Mouse (Mus musculus) forebrain, embryonic 12.5 days (tissue): Measurements from ENCODE around the gene Muc3a. TPM values are rescaled to one million over a fixed set of nuclear protein-coding genes. Genes with fewer than 3 reads are reported as not detected.

Experiments used
- ATAC-seq: fragments of 200-750 bp; cut with Nextera tagmentation; 2 replicates; pipeline ENCODE4 v1.8.0; 2017; ENCODE audit warnings: moderate TSS enrichment; ENCODE audit not compliant: low FRiP score
- H3K27ac ChIP-seq: fragments of 300-500 bp; sonication (generic); 2 replicates; pipeline ENCODE4 v1.5.1; 2016; ENCODE audit warnings: mild to moderate bottlenecking
- H3K27me3 ChIP-seq: fragments of 300-500 bp; sonication (generic); 2 replicates; pipeline ENCODE4 v1.6.1; 2016; ENCODE audit warnings: mild to moderate bottlenecking
- H3K36me3 ChIP-seq: fragments of 300-500 bp; sonication (generic); replicated peaks from 2 replicates; pipeline ENCODE4 v1.6.1; 2016; ENCODE audit warnings: mild to moderate bottlenecking
- H3K4me1 ChIP-seq: fragments of 300-500 bp; sonication (generic); 2 replicates; pipeline ENCODE4 v1.6.1; 2016
- H3K4me2 ChIP-seq: fragments of 300-500 bp; sonication (generic); 2 replicates; pipeline ENCODE4 v1.6.1; 2016; ENCODE audit warnings: mild to moderate bottlenecking, moderate library complexity
- H3K4me3 ChIP-seq: fragments of 300-500 bp; sonication (generic); replicated peaks from 2 replicates; pipeline ENCODE4 v1.5.1; 2016; ENCODE audit warnings: mild to moderate bottlenecking
- H3K9ac ChIP-seq: fragments of 300-500 bp; sonication (generic); 2 replicates; pipeline ENCODE4 v1.6.1; 2016; ENCODE audit warnings: mild to moderate bottlenecking
- H3K9me3 ChIP-seq: fragments of 300-500 bp; sonication (generic); 2 replicates; pipeline ENCODE4 v1.6.1; 2016
- WGBS: fragments of 180-500 bp; shearing (Covaris S2); methylation state at CpG from one replicate; pipeline ENCODE4 v1.1.7; 2016; 5-methylcytosine and 5-hydroxymethylcytosine counted together
- polyA plus RNA-seq: library from polyadenylated mRNA; unstranded; fragments of >200 nt; fragmentation: Nextera tagmentation; extraction: Ambion mirVana; gene quantifications from 2 replicates; pipeline ENCODE4 v1.2.1, GENCODE M21; 2016

The Muc3a gene
- polyA plus RNA-seq, 1 experiment from 2014 or later = not detected

GRCm38 (mm10) chr5:137170836-137171380 is 41.3 kb downstream of the Muc3a start:
- Histone ChIP-seq H3K36me3 (no peaks in the 10 kb centered on the region), H3K9ac (no peak overlapping the region), H3K4me3 (no peak overlapping the region), H3K9me3 (no peaks in the 10 kb centered on the region), H3K4me2 (no peak overlapping the region), H3K27ac (no peak overlapping the region), H3K4me1 (no peaks in the 10 kb centered on the region), H3K27me3 (no peaks in the 10 kb centered on the region)
- no peak for ATAC-seq
- 80% methylated on average over 9 of the region's 9 CpGs for WGBS

GRCm38 (mm10) chr5:137167539-137167938 is 44.6 kb downstream of the Muc3a start:
- Histone ChIP-seq H3K36me3 (no peaks in the 10 kb centered on the region), H3K9ac (no peak overlapping the region), H3K27me3 (no peaks in the 10 kb centered on the region), H3K9me3 (no peaks in the 10 kb centered on the region), H3K4me3 (no peak overlapping the region), H3K4me1 (no peaks in the 10 kb centered on the region), H3K27ac (no peak overlapping the region), H3K4me2 (no peak overlapping the region)
- WGBS = 85% methylated on average over 6 of the region's 6 CpGs
- no peak for ATAC-seq

- ATAC-seq = no peak
- Histone ChIP-seq H3K27me3 (no peaks in the 10 kb centered on the region), H3K27ac (no peak overlapping the region), H3K4me1 (no peaks in the 10 kb centered on the region), H3K36me3 (no peaks in the 10 kb centered on the region), H3K9me3 (no peaks in the 10 kb centered on the region), H3K9ac (no peak overlapping the region), H3K4me3 (no peak overlapping the region), H3K4me2 (no peak overlapping the region)
- WGBS = 90% methylated on average over 8 of the region's 9 CpGs
These were observed 46.2 kb downstream of the Muc3a start for GRCm38 (mm10) chr5:137166012-137166411.

GRCm38 (mm10) chr5:137161853-137162252 is 50.3 kb downstream of the Muc3a start:
- Histone ChIP-seq H3K9me3 (peaks cover 10% of the 10 kb centered on the region; the same call in 1 of the 2 replicates), H3K4me3 (no peak overlapping the region), H3K36me3 (no peaks in the 10 kb centered on the region), H3K4me1 (no peaks in the 10 kb centered on the region), H3K27me3 (no peaks in the 10 kb centered on the region), H3K4me2 (no peak overlapping the region), H3K9ac (no peak overlapping the region), H3K27ac (no peak overlapping the region)
- WGBS = 69% methylated on average over 4 of the region's 4 CpGs
- no peak for ATAC-seq

GRCm38 (mm10) chr5:137159461-137159860 is 52.7 kb downstream of the Muc3a start:
- H3K4me2 ChIP-seq = no peak overlapping the region
- H3K4me1 ChIP-seq = no peaks in the 10 kb centered on the region
- H3K9me3 ChIP-seq = peaks cover 23% of the 10 kb centered on the region; the same call in 1 of the 2 replicates
- H3K27ac ChIP-seq = no peak overlapping the region
- no peak overlapping the region for H3K4me3 ChIP-seq
- H3K9ac ChIP-seq = no peak overlapping the region
- no peaks in the 10 kb centered on the region for H3K27me3 ChIP-seq
- no peak for ATAC-seq
- WGBS = 27% methylated on average over 11 of the region's 11 CpGs
- H3K36me3 ChIP-seq = no peaks in the 10 kb centered on the region

Other genes starting within 250 kb of the Muc3a start
- gene Cldn15, start 245.8 kb downstream of the Muc3a start, polyA plus RNA-seq = 0.27 and 0.50 TPM in 2 replicates
- 34.5 and 36.4 TPM in 2 replicates for gene Plod3, start 225.4 kb downstream of the Muc3a start, polyA plus RNA-seq
- 97.9 and 102 TPM in 2 replicates for gene Znhit1, start 224.4 kb downstream of the Muc3a start, polyA plus RNA-seq
- 0.68 and 0.92 TPM in 2 replicates for gene Vgf, start 186.0 kb downstream of the Muc3a start, polyA plus RNA-seq
- 209 and 221 TPM in 2 replicates for gene Ap1s1, start 166.3 kb downstream of the Muc3a start, polyA plus RNA-seq
- gene Serpine1, start 140.1 kb downstream of the Muc3a start, polyA plus RNA-seq = 0.11 and 0.35 TPM in 2 replicates
- gene Trim56, start 96.2 kb downstream of the Muc3a start, polyA plus RNA-seq = 5.6 and 6.8 TPM in 2 replicates
- not detected in 2 replicates for gene Muc3, start 63.1 kb downstream of the Muc3a start, polyA plus RNA-seq
- 3.1 and 3.6 TPM in 2 replicates for gene Ache, start 75.1 kb upstream of the Muc3a start, polyA plus RNA-seq
- 6.0 and 7.2 TPM in 2 replicates for gene Ufsp1, start 82.2 kb upstream of the Muc3a start, polyA plus RNA-seq
- gene Srrt, start 95.3 kb upstream of the Muc3a start, polyA plus RNA-seq = 184 and 198 TPM in 2 replicates
- 41.3 and 43.9 TPM in 2 replicates for gene Trip6, start 102.0 kb upstream of the Muc3a start, polyA plus RNA-seq
- 17.3 and 17.4 TPM in 2 replicates for gene Slc12a9, start 121.2 kb upstream of the Muc3a start, polyA plus RNA-seq
- gene Ephb4, start 137.7 kb upstream of the Muc3a start, polyA plus RNA-seq = 26.7 and 27.7 TPM in 2 replicates